Mouse (Mus musculus) intestine, postnatal 0 days (tissue): Measurements from ENCODE around the gene Olfr1366. TPM values are rescaled to one million over a fixed set of nuclear protein-coding genes. Genes with fewer than 3 reads are reported as not detected.

ENCODE experiments used
- ATAC-seq: fragments of 200-750 bp; cut with Nextera tagmentation; 2 replicates; pipeline ENCODE4 v1.8.0; 2017; ENCODE audit warnings: mild to moderate bottlenecking, moderate TSS enrichment, moderate library complexity
- H3K27ac ChIP-seq: fragments of 300-500 bp; sonication (generic); 2 replicates; pipeline ENCODE4 v1.5.1; 2014; ENCODE audit warnings: mild to moderate bottlenecking, low read depth, low read length, moderate library complexity
- H3K27me3 ChIP-seq: fragments of 300-500 bp; sonication (generic); replicated peaks from 2 replicates; pipeline ENCODE4 v1.6.1; 2014; ENCODE audit warnings: low read length, mixed read lengths; ENCODE audit not compliant: control insufficient read depth, insufficient read depth
- H3K36me3 ChIP-seq: fragments of 300-500 bp; sonication (generic); 2 replicates; pipeline ENCODE4 v1.6.1; 2014; ENCODE audit warnings: mild to moderate bottlenecking, moderate library complexity; ENCODE audit not compliant: control insufficient read depth, insufficient read depth
- H3K4me1 ChIP-seq: fragments of 300-500 bp; sonication (generic); replicated peaks from 2 replicates; pipeline ENCODE4 v1.6.1; 2014; ENCODE audit warnings: antibody characterized with exemption, low read length, mixed read lengths; ENCODE audit not compliant: control insufficient read depth, insufficient read depth
- H3K4me2 ChIP-seq: fragments of 300-500 bp; sonication (generic); replicated peaks from 2 replicates; pipeline ENCODE4 v1.6.1; 2014; ENCODE audit warnings: low read depth, mild to moderate bottlenecking, moderate library complexity
- H3K4me3 ChIP-seq: fragments of 300-500 bp; sonication (generic); 2 replicates; pipeline ENCODE4 v1.5.1; 2014; ENCODE audit warnings: low read depth, low read length
- H3K9ac ChIP-seq: fragments of 300-500 bp; sonication (generic); 2 replicates; pipeline ENCODE4 v1.6.1; 2014; ENCODE audit warnings: mild to moderate bottlenecking, low read depth, low read length
- H3K9me3 ChIP-seq: fragments of 300-500 bp; sonication (generic); 2 replicates; pipeline ENCODE4 v1.6.1; 2016; ENCODE audit warnings: mixed run types; ENCODE audit not compliant: control insufficient read depth
- CTCF ChIP-seq: sonication (generic); IDR thresholded peaks from 2 replicates; pipeline ENCODE4 v1.5.1; 2016; ENCODE audit warnings: low read depth, mild to moderate bottlenecking, control low read depth, antibody characterized with exemption, moderate library complexity
- WGBS: fragments of 180-500 bp; shearing (Covaris S2); extraction: QIAGEN DNeasy Blood & Tissue Kit; methylation state at CpG from one replicate; pipeline ENCODE4 v1.1.7; 2014; 5-methylcytosine and 5-hydroxymethylcytosine counted together
- polyA plus RNA-seq: library from polyadenylated mRNA; unstranded; fragments of >200 nt; fragmentation: Nextera tagmentation; extraction: Ambion mirVana; gene quantifications from 2 replicates; pipeline ENCODE4 v1.2.1, GENCODE M21; 2015

The Olfr1366 gene
- polyA plus RNA-seq, 1 experiment from 2014 or later, result 0.14 TPM

GRCm38 (mm10) chr13:21492847-21493246, 49.8 kb downstream of the Olfr1366 start:
- no peak for ATAC-seq
- H3K9me3 ChIP-seq, result no peaks in the 10 kb centered on the region
- H3K4me2 ChIP-seq, result no peak overlapping the region
- no peak overlapping the region for H3K9ac ChIP-seq
- no peak for TF ChIP-seq CTCF
- H3K36me3 ChIP-seq, result no peaks in the 10 kb centered on the region
- no peaks in the 10 kb centered on the region for H3K4me1 ChIP-seq
- no peak overlapping the region for H3K27ac ChIP-seq
- H3K4me3 ChIP-seq, result no peak overlapping the region
- no peaks in the 10 kb centered on the region for H3K27me3 ChIP-seq
- WGBS, result 89% methylated on average over 5 of the region's 5 CpGs

GRCm38 (mm10) chr13:21486881-21487280, 55.7 kb downstream of the Olfr1366 start:
- ATAC-seq, result no peak
- Histone ChIP-seq H3K9ac (no peak overlapping the region), H3K27ac (no peak overlapping the region), H3K4me1 (no peaks in the 10 kb centered on the region), H3K4me2 (no peak overlapping the region), H3K4me3 (no peak overlapping the region), H3K9me3 (no peaks in the 10 kb centered on the region), H3K36me3 (peaks cover 6% of the 10 kb centered on the region; the same call in 1 of the 2 replicates), H3K27me3 (no peaks in the 10 kb centered on the region)
- TF ChIP-seq CTCF, result no peak
- 92% methylated on average over 1 of the region's 1 CpGs for WGBS

Other genes with a start within 250 kb of the Olfr1366 start
- not detected in 2 replicates for gene Gpx6, start 230.7 kb downstream of the Olfr1366 start, polyA plus RNA-seq
- not detected in 2 replicates for gene Olfr1367, start 195.9 kb downstream of the Olfr1366 start, polyA plus RNA-seq
- gene Zscan12, start 180.0 kb downstream of the Olfr1366 start, polyA plus RNA-seq, result 3.5 and 3.9 TPM in 2 replicates
- gene Zkscan3, start 140.1 kb downstream of the Olfr1366 start, polyA plus RNA-seq, result 37.1 and 40.6 TPM in 2 replicates
- gene Pgbd1, start 101.8 kb downstream of the Olfr1366 start, polyA plus RNA-seq, result 0.47 and 0.60 TPM in 2 replicates
- 11.4 and 14.7 TPM in 2 replicates for gene Zscan26, start 89.1 kb downstream of the Olfr1366 start, polyA plus RNA-seq
- 2.1 and 2.7 TPM in 2 replicates for gene Nkapl, start 74.3 kb downstream of the Olfr1366 start, polyA plus RNA-seq
- gene Zkscan4, start 63.9 kb downstream of the Olfr1366 start, polyA plus RNA-seq, result 1.4 and 2.3 TPM in 2 replicates
- not detected in 2 replicates for gene Gm10065, start 63.4 kb downstream of the Olfr1366 start, polyA plus RNA-seq
- gene AK157302, start 47.6 kb downstream of the Olfr1366 start, polyA plus RNA-seq, result 0.12 and 0.30 TPM in 2 replicates
- gene Gm11273, start 41.4 kb downstream of the Olfr1366 start, polyA plus RNA-seq, result 14.1 and 19.3 TPM in 2 replicates
- 1.6 and 2.0 TPM in 2 replicates for gene Zkscan8, start 11.7 kb downstream of the Olfr1366 start, polyA plus RNA-seq
- not detected in 2 replicates for gene Olfr1535, start 17.1 kb upstream of the Olfr1366 start, polyA plus RNA-seq
- gene Olfr1364, start 39.0 kb upstream of the Olfr1366 start, polyA plus RNA-seq, result not detected in 2 replicates
- not detected in 2 replicates for gene Olfr1362, start 71.2 kb upstream of the Olfr1366 start, polyA plus RNA-seq
- gene Olfr11, start 99.7 kb upstream of the Olfr1366 start, polyA plus RNA-seq, result 0.04 TPM in 1 of 2 replicates, not detected in the other
- gene Olfr1361, start 120.6 kb upstream of the Olfr1366 start, polyA plus RNA-seq, result not detected in 2 replicates
- gene Olfr1360, start 134.6 kb upstream of the Olfr1366 start, polyA plus RNA-seq, result not detected in 2 replicates
- not detected in 2 replicates for gene Olfr1359, start 155.3 kb upstream of the Olfr1366 start, polyA plus RNA-seq
- 1.9 TPM in 1 of 2 replicates, not detected in the other for gene Hist1h2bl, start 173.3 kb upstream of the Olfr1366 start, polyA plus RNA-seq
- gene Hist1h2ai, start 173.6 kb upstream of the Olfr1366 start, polyA plus RNA-seq, result 6.1 and 12.0 TPM in 2 replicates
- 2.4 and 2.9 TPM in 2 replicates for gene Hist1h3h, start 174.9 kb upstream of the Olfr1366 start, polyA plus RNA-seq
- gene Hist1h2bm, start 179.2 kb upstream of the Olfr1366 start, polyA plus RNA-seq, result 0.51 and 0.76 TPM in 2 replicates
- 0.40 and 0.42 TPM in 2 replicates for gene Hist1h4j, start 192.3 kb upstream of the Olfr1366 start, polyA plus RNA-seq
- gene Hist1h4k, start 207.7 kb upstream of the Olfr1366 start, polyA plus RNA-seq, result 1.4 and 2.1 TPM in 2 replicates
- gene Hist1h2ak, start 211.0 kb upstream of the Olfr1366 start, polyA plus RNA-seq, result 5.0 and 9.5 TPM in 2 replicates
- 1.1 TPM in 2 replicates for gene Hist1h2bn, start 211.3 kb upstream of the Olfr1366 start, polyA plus RNA-seq
- gene Hist1h1b, start 237.8 kb upstream of the Olfr1366 start, polyA plus RNA-seq, result 7.3 and 8.1 TPM in 2 replicates
- gene Hist1h3i, start 240.6 kb upstream of the Olfr1366 start, polyA plus RNA-seq, result 34.1 and 39.6 TPM in 2 replicates
- gene Hist1h2an, start 244.4 kb upstream of the Olfr1366 start, polyA plus RNA-seq, result 1.5 and 3.2 TPM in 2 replicates
- gene Hist1h2bp, start 244.7 kb upstream of the Olfr1366 start, polyA plus RNA-seq, result 0.41 and 1.5 TPM in 2 replicates